Mouse (Mus musculus): ENCODE data around the gene Fam217b.

Fam217b gene

GRCm38 (mm10) chr2:178414261-178415149 lies at the start of gene Fam217b, which contains the start of gene Ppp1r3d:
Gene Fam217b, plus strand, starts transcription at chr2:178414524.
Gene Ppp1r3d, minus strand, starts transcription at chr2:178414472.
- peak; percentile 35 for DNase-seq (ENCODE audit: low spot score)

GRCm38 (mm10) chr2:178407053-178407815 lies 7.1 kb upstream of the Fam217b start, which contains the start of gene Sycp2:
Gene Sycp2, minus strand, starts transcription at chr2:178407685.
- no peak for DNase-seq (ENCODE audit: low spot score)

- no peak for DNase-seq (ENCODE audit: low spot score)
These were observed 5.3 kb upstream of the Fam217b start for GRCm38 (mm10) chr2:178409024-178409423.

- DNase-seq (ENCODE audit: low spot score): no peak
These were observed 4.0 kb upstream of the Fam217b start for GRCm38 (mm10) chr2:178410286-178410685.

- peak; percentile 54 for DNase-seq (ENCODE audit: low spot score)
These were observed 1.7 kb upstream of the Fam217b start for GRCm38 (mm10) chr2:178412598-178412997.

- DNase-seq (ENCODE audit: low spot score): no peak
These were observed 1.2 kb upstream of the Fam217b start for GRCm38 (mm10) chr2:178413081-178413480.

- DNase-seq (ENCODE audit: low spot score): no peak
These were observed 653 bp upstream of the Fam217b start for GRCm38 (mm10) chr2:178413481-178414260.

GRCm38 (mm10) chr2:178415150-178415448 lies 775 bp downstream of the Fam217b start:
- DNase-seq (ENCODE audit: low spot score): no peak

- peak; percentile 45 for DNase-seq (ENCODE audit: low spot score)
These were observed 2.1 kb downstream of the Fam217b start for GRCm38 (mm10) chr2:178416427-178416826.

- no peak for DNase-seq (ENCODE audit: low spot score)
These were observed 2.6 kb downstream of the Fam217b start for GRCm38 (mm10) chr2:178416970-178417369.

- DNase-seq (ENCODE audit: low spot score): no peak
These were observed 6.3 kb downstream of the Fam217b start for GRCm38 (mm10) chr2:178420576-178420975.

- DNase-seq (ENCODE audit: low spot score): no peak
These were observed 7.3 kb downstream of the Fam217b start for GRCm38 (mm10) chr2:178421603-178422002.

GRCm38 (mm10) chr2:178422186-178422585 lies 7.9 kb downstream of the Fam217b start:
- DNase-seq (ENCODE audit: low spot score): no peak

- no peak for DNase-seq (ENCODE audit: low spot score)
These were observed 8.9 kb downstream of the Fam217b start for GRCm38 (mm10) chr2:178423223-178423622.

- no peak for DNase-seq (ENCODE audit: low spot score)
These were observed 11.9 kb downstream of the Fam217b start for GRCm38 (mm10) chr2:178426229-178426628.

- DNase-seq (ENCODE audit: low spot score): no peak
These were observed 12.9 kb downstream of the Fam217b start for GRCm38 (mm10) chr2:178427181-178427580.

- no peak for DNase-seq (ENCODE audit: low spot score)
These were observed 13.9 kb downstream of the Fam217b start for GRCm38 (mm10) chr2:178428183-178428582.

- no peak for DNase-seq (ENCODE audit: low spot score)
These were observed 14.4 kb downstream of the Fam217b start for GRCm38 (mm10) chr2:178428676-178429075.

- DNase-seq (ENCODE audit: low spot score): no peak
These were observed 15.1 kb downstream of the Fam217b start for GRCm38 (mm10) chr2:178429426-178429825.

- no peak for DNase-seq (ENCODE audit: low spot score)
These were observed 15.9 kb downstream of the Fam217b start, which contains the start of gene Cdh26 for GRCm38 (mm10) chr2:178430231-178430630. Gene Cdh26, plus strand, starts transcription at chr2:178430531.

GRCm38 (mm10) chr2:178433495-178433894 lies 19.2 kb downstream of the Fam217b start:
- DNase-seq (ENCODE audit: low spot score): no peak

GRCm38 (mm10) chr2:178433903-178434302 lies 19.6 kb downstream of the Fam217b start:
- no peak for DNase-seq (ENCODE audit: low spot score)

All from lung, postnatal 25 days (tissue).